Mouse (Mus musculus) limb, embryonic 15.5 days (tissue): Measurements from ENCODE around the gene Prr14. TPM values are rescaled to one million over a fixed set of nuclear protein-coding genes. Genes with fewer than 3 reads are reported as not detected.
"Not testable (repeated sequence)": the region's sequence is repeated elsewhere in the genome, so short reads cannot be mapped to it uniquely, and the experiment has no call there.

Source experiments
- ATAC-seq: fragments of 200-750 bp; cut with Nextera tagmentation; 2 replicates; pipeline ENCODE4 v1.8.0; 2017; ENCODE audit warnings: low read depth, moderate TSS enrichment; ENCODE audit not compliant: insufficient number of reproducible peaks, low FRiP score, low TSS enrichment
- H3K27ac ChIP-seq: fragments of 300-500 bp; sonication (generic); 2 replicates; pipeline ENCODE4 v1.5.1; 2015; ENCODE audit warnings: moderate library complexity, mild to moderate bottlenecking, inconsistent platforms
- H3K27me3 ChIP-seq: fragments of 300-500 bp; sonication (generic); 2 replicates; pipeline ENCODE4 v1.6.1; 2015; ENCODE audit warnings: inconsistent platforms
- H3K36me3 ChIP-seq: fragments of 300-500 bp; sonication (generic); 2 replicates; pipeline ENCODE4 v1.6.1; 2015; ENCODE audit warnings: inconsistent platforms
- H3K4me1 ChIP-seq: fragments of 300-500 bp; sonication (generic); 2 replicates; pipeline ENCODE4 v1.6.1; 2015; ENCODE audit warnings: inconsistent platforms
- H3K4me2 ChIP-seq: fragments of 300-500 bp; sonication (generic); 2 replicates; pipeline ENCODE4 v1.6.1; 2015; ENCODE audit warnings: mild to moderate bottlenecking, inconsistent platforms
- H3K4me3 ChIP-seq: fragments of 300-500 bp; sonication (generic); 2 replicates; pipeline ENCODE4 v1.5.1; 2015; ENCODE audit warnings: mild to moderate bottlenecking, inconsistent platforms
- H3K9ac ChIP-seq: fragments of 300-500 bp; sonication (generic); 2 replicates; pipeline ENCODE4 v1.6.1; 2015; ENCODE audit warnings: inconsistent platforms
- H3K9me3 ChIP-seq: fragments of 300-500 bp; sonication (generic); 2 replicates; pipeline ENCODE4 v1.6.1; 2016; ENCODE audit warnings: inconsistent platforms
- WGBS: fragments of 180-500 bp; shearing (Covaris S2); methylation state at CpG from one replicate; pipeline ENCODE4 v1.1.7; 2015; 5-methylcytosine and 5-hydroxymethylcytosine counted together
- polyA plus RNA-seq: library from polyadenylated mRNA; unstranded; fragments of >200 nt; fragmentation: Nextera tagmentation; extraction: Ambion mirVana; gene quantifications from 2 replicates; pipeline ENCODE4 v1.2.1, GENCODE M21; 2015

Gene Prr14
- polyA plus RNA-seq, 1 experiment from 2014 or later = 37.4 TPM

DNA sequence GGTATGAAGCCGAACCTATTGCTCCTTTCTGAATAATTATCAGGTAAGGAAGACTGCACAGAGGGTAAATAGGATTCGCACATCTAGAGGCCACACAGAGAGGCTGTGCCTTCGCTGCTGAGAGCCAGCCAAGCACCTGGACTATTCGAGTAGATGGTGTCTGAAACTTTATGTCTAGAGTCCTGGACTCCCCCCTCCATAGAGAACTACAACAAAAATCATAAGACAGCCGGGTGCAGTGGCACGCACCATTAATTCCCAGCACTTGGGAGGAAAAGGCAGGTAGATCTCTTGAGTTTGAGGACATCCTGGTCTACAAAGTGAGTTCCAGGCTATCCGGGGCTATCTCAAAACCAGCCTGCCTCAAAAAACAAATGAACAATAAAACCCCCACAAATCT, 9.4 kb upstream of the Prr14 start:
- H3K4me2 ChIP-seq = peak overlapping the region; percentile 69
- H3K9ac ChIP-seq = peak overlapping the region; percentile 27; the same call in 1 of the 2 replicates
- H3K4me1 ChIP-seq = peaks cover 36% of the 10 kb centered on the region
- peak overlapping the region; percentile 89 for H3K4me3 ChIP-seq
- no peaks in the 10 kb centered on the region for H3K9me3 ChIP-seq
- WGBS = 82% methylated on average over 7 of the region's 7 CpGs
- H3K27ac ChIP-seq = no peak overlapping the region
- no peak for ATAC-seq
- H3K27me3 ChIP-seq = no peaks in the 10 kb centered on the region
- peaks cover 40% of the 10 kb centered on the region for H3K36me3 ChIP-seq

DNA sequence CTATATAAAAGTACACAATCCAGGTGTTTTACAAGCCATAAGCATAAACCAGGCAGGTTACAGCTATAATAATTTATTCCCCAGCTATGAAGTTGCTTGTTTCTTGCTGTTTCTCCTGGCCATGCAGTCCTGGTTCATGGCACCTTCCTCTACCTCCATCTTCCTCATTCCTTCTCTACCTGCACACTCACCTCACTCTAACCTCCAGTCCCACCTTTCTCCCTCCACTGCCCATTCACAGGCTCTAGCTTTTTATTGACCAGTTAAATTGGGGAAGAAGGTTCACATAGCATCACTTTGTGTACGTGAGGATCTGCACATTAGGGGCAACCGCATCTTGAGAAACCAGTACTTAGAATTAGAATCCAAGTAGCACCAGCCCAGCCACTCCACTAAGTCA, 6.4 kb upstream of the Prr14 start:
- H3K4me1 ChIP-seq = peaks cover 29% of the 10 kb centered on the region
- ATAC-seq = no peak
- no peak overlapping the region for H3K4me3 ChIP-seq
- 98% methylated on average over 2 of the region's 2 CpGs for WGBS
- H3K27ac ChIP-seq = no peak overlapping the region
- no peaks in the 10 kb centered on the region for H3K27me3 ChIP-seq
- H3K9ac ChIP-seq = no peak overlapping the region
- no peak overlapping the region for H3K4me2 ChIP-seq
- peaks cover 49% of the 10 kb centered on the region for H3K36me3 ChIP-seq
- no peaks in the 10 kb centered on the region for H3K9me3 ChIP-seq

DNA sequence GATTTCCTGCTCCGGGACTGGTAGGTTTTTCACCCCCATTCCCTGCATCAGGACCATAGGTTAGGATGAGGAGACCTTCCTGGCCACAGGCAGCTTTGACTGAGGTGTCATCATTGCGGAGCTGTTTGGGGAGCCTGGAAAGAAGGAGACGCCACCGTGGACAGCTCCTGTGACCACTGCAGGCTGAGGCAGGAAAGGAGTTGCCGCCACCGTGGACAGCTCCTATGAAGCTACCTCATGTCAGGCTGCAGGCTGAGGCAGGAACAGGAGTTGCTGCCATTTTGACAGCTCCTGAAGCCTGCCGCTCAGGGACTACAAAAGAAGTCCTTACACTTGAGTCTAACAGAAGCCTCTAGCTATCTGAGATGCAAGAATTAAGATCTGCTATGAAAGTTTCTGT, 4.5 kb upstream of the Prr14 start:
- H3K4me2 ChIP-seq = no peak overlapping the region
- H3K27ac ChIP-seq = no peak overlapping the region
- no peak overlapping the region for H3K4me3 ChIP-seq
- WGBS = 88% methylated on average over 7 of the region's 7 CpGs
- no peaks in the 10 kb centered on the region for H3K9me3 ChIP-seq
- peaks cover 22% of the 10 kb centered on the region for H3K4me1 ChIP-seq
- H3K36me3 ChIP-seq = peaks cover 59% of the 10 kb centered on the region
- H3K27me3 ChIP-seq = no peaks in the 10 kb centered on the region
- no peak for ATAC-seq
- no peak overlapping the region for H3K9ac ChIP-seq

DNA sequence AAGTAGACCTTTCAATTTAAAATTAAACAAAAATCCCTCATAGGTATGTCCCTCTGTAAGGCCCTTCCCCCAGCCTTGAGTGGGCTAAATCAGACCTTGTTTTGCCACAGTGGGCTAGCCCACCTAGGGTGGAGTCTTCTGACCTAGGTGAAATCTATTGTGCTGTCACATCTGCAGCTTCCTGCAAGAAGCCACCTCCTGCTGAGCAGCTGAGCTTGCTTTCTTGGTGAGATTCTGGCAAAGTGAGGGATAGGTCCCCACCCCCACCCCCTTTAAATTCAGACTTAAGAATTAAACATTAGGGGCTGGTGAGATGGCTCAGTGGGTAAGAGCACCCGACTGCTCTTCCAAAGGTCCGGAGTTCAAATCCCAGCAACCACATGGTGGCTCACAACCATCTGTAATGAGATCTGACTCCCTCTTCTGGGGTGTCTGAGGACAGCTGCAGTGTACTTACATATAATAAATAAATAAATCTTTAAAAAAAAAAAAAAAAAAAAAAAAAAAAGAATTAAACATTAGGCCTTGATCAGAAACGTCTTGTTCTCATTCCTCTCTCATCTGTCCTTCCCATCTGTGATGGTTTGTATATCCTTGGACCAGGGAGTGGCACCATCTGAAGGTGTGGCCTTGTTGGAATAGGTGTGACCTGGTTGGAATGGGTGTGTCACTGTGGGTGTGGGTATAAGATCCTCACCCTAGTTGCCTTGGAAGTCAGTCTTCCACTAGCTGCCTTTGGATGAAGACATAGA, 864 bp upstream of the Prr14 start:
- 81% methylated on average over 3 of the region's 3 CpGs for WGBS
- H3K9ac ChIP-seq, H3K4me1 ChIP-seq, H3K4me3 ChIP-seq, H3K27ac ChIP-seq, H3K9me3 ChIP-seq, H3K4me2 ChIP-seq, H3K27me3 ChIP-seq, ATAC-seq: not testable (repeated sequence)
- H3K36me3 ChIP-seq = peaks cover 59% of the 10 kb centered on the region

DNA sequence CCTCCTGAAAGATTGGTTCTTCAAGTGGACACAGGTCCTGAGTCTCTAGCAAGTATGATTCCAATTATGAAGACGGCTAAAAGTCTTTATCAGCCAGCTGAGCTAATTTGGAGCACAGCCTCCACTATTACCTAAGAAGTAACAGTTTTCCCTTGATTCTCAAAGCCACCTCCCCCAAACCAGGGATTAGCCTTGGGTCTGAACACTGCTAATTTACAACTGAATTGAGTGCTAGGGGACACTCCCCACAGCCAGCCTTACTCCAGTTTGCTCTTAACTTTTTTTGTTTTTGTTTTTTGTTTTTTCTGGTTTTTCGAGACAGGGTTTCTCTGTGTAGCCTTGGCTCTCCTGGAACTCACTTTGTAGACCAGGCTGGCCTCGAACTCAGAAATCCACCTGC, 5.8 kb downstream of the Prr14 start:
- peaks cover 42% of the 10 kb centered on the region for H3K36me3 ChIP-seq
- H3K4me3 ChIP-seq = no peak overlapping the region
- no peak overlapping the region for H3K4me2 ChIP-seq
- H3K9me3 ChIP-seq = no peaks in the 10 kb centered on the region
- 91% methylated on average over 3 of the region's 3 CpGs for WGBS
- no peak for ATAC-seq
- H3K27ac ChIP-seq = no peak overlapping the region
- no peaks in the 10 kb centered on the region for H3K4me1 ChIP-seq
- H3K27me3 ChIP-seq = no peaks in the 10 kb centered on the region
- no peak overlapping the region for H3K9ac ChIP-seq

DNA sequence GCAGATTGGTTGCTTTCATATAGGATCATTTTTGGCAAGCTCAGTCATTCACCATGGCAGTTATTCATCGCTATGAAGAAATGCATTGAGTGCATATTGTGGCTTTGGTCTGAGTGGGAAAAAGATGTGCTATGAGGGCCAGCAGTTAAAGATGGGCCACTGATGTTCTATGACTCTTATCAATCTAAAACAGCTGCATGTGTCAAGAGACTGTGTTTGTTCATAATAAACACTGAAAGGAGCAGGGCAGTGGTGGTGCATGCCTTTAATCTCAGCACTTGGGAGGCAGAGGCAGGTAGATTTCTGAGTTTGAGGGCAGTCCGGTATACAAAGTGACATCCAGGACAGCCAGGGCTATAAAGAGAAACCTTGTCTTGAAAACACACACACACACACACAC, 6.3 kb downstream of the Prr14 start:
- H3K27ac ChIP-seq, ATAC-seq, H3K9me3 ChIP-seq, H3K27me3 ChIP-seq, H3K4me3 ChIP-seq, H3K9ac ChIP-seq, H3K4me1 ChIP-seq, H3K4me2 ChIP-seq: not testable (repeated sequence)
- peaks cover 39% of the 10 kb centered on the region for H3K36me3 ChIP-seq
- 94% methylated on average over 2 of the region's 2 CpGs for WGBS

DNA sequence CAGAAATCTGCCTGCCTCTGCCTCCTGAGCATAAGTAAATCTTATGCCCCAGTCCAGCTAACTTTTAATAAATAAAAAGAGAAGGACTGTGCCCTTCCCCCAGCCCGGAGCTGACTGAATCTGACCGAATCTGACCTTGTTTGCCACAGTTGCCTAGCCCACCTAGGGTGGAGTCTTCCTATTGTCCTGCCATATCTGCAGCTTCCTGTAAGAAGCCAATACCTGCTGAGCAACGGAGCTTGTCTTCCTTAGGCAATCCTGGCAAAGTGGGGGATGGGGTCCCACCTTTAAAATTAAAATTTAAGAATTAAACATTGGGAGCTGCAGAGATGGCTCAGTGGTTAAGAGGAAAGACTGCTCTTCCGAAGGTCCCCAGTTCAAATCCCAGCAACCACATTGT, 7.2 kb downstream of the Prr14 start:
- H3K4me3 ChIP-seq = no peak overlapping the region
- H3K9me3 ChIP-seq = no peaks in the 10 kb centered on the region
- ATAC-seq = no peak
- no peak overlapping the region for H3K27ac ChIP-seq
- no peaks in the 10 kb centered on the region for H3K4me1 ChIP-seq
- no peak overlapping the region for H3K4me2 ChIP-seq
- WGBS = 98% methylated on average over 4 of the region's 4 CpGs
- H3K9ac ChIP-seq = no peak overlapping the region
- H3K36me3 ChIP-seq = peaks cover 31% of the 10 kb centered on the region
- H3K27me3 ChIP-seq = no peaks in the 10 kb centered on the region

DNA sequence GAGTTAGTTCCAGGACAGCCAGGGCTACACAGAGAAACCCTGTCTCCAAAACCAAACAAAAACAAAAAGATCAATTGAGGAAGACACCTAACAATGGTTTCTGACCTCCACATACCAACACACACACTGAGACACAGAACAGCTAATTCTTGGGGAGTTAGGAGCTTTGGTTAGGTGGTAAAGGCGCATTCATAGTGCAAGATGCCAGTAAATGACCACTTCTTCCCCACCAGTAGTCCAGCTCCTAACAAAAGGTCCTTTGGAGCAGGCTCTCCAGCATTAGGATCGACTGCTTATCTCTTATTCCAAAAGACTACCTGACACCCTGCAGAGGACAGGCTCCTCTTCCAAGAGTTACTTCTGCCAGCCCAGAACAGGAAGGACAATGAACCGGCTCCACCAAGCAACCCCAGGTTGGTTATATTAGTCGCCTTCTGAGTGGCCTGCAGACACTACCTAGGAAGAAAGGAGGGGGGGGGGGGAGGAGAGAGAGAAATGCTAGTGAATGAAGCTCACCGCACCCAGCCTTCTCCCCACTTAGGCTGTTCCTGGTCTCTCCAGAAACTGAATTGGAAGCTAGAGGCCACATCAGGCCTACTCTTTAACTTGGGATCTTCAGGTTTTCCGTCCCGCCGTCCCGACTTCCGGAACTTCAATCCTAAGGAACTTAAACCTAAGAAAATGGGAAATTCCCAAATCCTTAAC, 10.8 kb downstream of the Prr14 start:
- Histone ChIP-seq H3K4me2 (peak overlapping the region; percentile 70), H3K4me1 (peaks cover 11% of the 10 kb centered on the region), H3K9ac (peak overlapping the region; percentile 11; the same call in 1 of the 2 replicates), H3K27ac (peak overlapping the region; percentile 98), H3K36me3 (peaks cover 43% of the 10 kb centered on the region), H3K27me3 (no peaks in the 10 kb centered on the region), H3K4me3 (peak overlapping the region; percentile 85), H3K9me3 (no peaks in the 10 kb centered on the region)
- WGBS = 6% methylated on average over 10 of the region's 10 CpGs
- no peak for ATAC-seq

DNA sequence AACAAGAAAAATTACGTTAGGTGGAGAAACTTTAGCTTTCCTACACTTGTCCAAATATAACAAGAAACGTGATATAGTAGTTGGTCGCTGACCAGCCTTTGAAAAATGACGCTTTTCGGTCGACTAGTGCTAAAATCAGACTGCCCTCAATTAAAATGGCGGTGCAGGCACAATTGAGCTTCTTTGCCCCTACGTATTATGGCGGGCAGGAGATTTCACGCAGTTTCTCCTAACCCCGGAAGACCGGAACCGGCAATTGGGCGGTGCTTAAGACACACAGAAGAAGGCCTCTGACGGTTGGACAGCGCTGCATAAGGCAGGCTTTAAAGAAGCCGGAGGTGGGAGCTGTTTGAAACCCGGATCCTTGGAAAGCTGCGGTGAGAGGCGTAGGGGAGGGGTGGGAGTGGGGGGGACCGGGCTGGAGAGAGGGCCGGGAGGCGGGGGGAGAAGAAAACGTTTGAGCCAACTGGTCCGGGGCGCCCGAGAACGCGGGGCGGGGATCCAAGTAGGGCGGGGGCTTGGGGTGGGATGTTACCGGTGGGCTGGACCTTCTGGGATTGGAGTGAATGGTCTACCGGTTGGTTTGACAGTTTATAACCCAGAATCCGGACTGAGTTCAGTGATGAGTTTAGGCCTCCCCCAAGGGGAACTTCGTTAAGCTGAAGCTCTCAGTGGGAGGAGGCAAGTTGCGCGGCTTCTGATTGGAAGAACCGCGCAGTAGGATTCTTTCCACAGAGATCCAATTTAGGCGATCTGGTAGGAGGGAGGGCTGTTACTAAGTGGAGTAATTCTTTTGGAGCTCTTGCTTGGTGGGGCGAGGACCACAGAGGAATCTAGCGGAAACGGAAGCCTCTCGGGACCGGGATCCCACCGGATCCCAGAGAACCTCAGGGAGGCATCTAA, 11.6 kb downstream of the Prr14 start:
- Histone ChIP-seq H3K4me1 (peaks cover 11% of the 10 kb centered on the region), H3K27me3 (no peaks in the 10 kb centered on the region), H3K4me2 (peak overlapping the region; percentile 70), H3K9me3 (no peaks in the 10 kb centered on the region), H3K4me3 (peak overlapping the region; percentile 85), H3K36me3 (peaks cover 44% of the 10 kb centered on the region), H3K27ac (peak overlapping the region; percentile 98), H3K9ac (peak overlapping the region; percentile 88)
- peak; percentile 93 for ATAC-seq
- WGBS = under 1% methylated on average over 44 of the region's 46 CpGs

DNA sequence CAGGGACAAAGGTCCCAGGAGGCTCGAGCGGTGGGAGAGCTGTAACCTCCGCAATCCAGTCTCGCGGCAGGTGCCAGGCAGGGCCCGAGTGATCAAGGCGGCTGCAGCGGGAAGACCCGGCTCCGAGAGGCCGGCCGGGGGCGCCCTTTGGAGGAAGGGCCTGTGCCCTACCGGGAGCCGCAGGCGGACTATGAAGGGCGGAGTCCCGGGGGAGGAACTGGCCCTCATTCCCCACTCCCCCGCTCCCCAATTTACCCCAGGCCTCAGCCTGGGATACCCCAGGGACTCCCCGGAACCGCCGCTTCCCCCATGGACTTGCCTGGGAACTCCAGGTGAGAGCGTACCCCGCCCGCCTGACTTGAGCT, 12.2 kb downstream of the Prr14 start:
- Histone ChIP-seq H3K27ac (peak overlapping the region; percentile 98), H3K36me3 (peaks cover 47% of the 10 kb centered on the region), H3K4me2 (peak overlapping the region; percentile 70), H3K9me3 (no peaks in the 10 kb centered on the region), H3K4me1 (peaks cover 14% of the 10 kb centered on the region), H3K27me3 (no peaks in the 10 kb centered on the region), H3K4me3 (peak overlapping the region; percentile 85), H3K9ac (peak overlapping the region; percentile 88)
- no peak for ATAC-seq
- WGBS = under 1% methylated on average over 25 of the region's 25 CpGs

DNA sequence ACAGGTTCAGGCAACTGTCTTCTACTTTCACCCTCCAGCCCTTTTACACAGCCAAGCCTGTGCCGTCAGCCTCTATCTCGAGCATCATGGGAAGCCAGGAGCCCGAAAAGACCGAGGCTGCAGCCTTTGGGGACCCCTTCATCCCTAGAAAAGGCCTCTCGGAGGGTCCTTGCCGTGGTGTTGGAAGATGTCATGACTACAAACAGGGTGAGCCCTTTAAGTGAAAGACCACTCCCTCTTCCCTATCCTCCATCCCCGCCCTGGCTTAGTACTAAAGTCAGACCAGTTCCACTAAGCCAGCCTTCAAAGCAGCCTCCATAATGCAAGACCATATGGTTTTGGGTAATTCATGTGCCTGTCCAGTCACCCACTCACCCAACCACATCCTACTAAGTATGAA, 12.6 kb downstream of the Prr14 start:
- Histone ChIP-seq H3K4me3 (peak overlapping the region; percentile 85), H3K27me3 (no peaks in the 10 kb centered on the region), H3K9ac (peak overlapping the region; percentile 88), H3K27ac (peak overlapping the region; percentile 98), H3K9me3 (no peaks in the 10 kb centered on the region), H3K36me3 (peaks cover 47% of the 10 kb centered on the region), H3K4me1 (peaks cover 18% of the 10 kb centered on the region), H3K4me2 (peak overlapping the region; percentile 70)
- WGBS = 0% methylated on average over 7 of the region's 7 CpGs
- ATAC-seq = no peak

DNA sequence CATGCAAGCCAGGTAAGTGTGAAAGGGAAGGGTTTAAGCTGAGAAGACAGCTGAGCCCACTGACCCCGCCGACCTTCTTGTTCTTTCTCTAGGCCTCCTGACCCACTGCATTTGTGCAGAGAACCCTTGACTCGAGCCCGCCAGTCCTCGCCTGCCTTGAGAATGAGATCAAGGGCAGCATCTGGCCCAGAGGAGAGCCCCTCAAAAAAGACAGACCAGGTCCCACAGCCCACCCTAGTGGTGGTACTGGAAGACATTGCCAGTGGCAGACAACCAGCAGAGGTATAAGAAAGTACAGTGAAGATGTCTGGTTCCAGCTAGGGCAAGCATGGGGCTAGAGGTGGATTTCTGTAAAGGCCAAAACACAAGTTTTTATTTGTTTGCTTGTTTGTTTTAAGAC, 14.3 kb downstream of the Prr14 start:
- no peaks in the 10 kb centered on the region for H3K9me3 ChIP-seq
- no peaks in the 10 kb centered on the region for H3K27me3 ChIP-seq
- H3K4me1 ChIP-seq = peaks cover 19% of the 10 kb centered on the region
- 89% methylated on average over 5 of the region's 5 CpGs for WGBS
- no peak overlapping the region for H3K27ac ChIP-seq
- peaks cover 39% of the 10 kb centered on the region for H3K36me3 ChIP-seq
- H3K4me2 ChIP-seq = no peak overlapping the region
- no peak overlapping the region for H3K4me3 ChIP-seq
- ATAC-seq = no peak
- H3K9ac ChIP-seq = no peak overlapping the region
